Mouse (Mus musculus) heart, embryonic 15.5 days (tissue): ENCODE results near the gene Pemt. TPM values are rescaled to one million over a fixed set of nuclear protein-coding genes. Genes with fewer than 3 reads are reported as not detected.

Experiments
- ATAC-seq: fragments of 200-750 bp; cut with Nextera tagmentation; replicated peaks from 2 replicates; pipeline ENCODE4 v1.8.0; 2017; ENCODE audit warnings: low read depth, moderate TSS enrichment; ENCODE audit not compliant: insufficient number of reproducible peaks, insufficient read depth, low FRiP score
- H3K27ac ChIP-seq: fragments of 300-500 bp; sonication (generic); 2 replicates; pipeline ENCODE4 v1.5.1; 2015; ENCODE audit warnings: mild to moderate bottlenecking, inconsistent platforms
- H3K27me3 ChIP-seq: fragments of 300-500 bp; sonication (generic); 2 replicates; pipeline ENCODE4 v1.6.1; 2015; ENCODE audit warnings: inconsistent platforms
- H3K36me3 ChIP-seq: fragments of 300-500 bp; sonication (generic); 2 replicates; pipeline ENCODE4 v1.6.1; 2015; ENCODE audit warnings: mild to moderate bottlenecking, inconsistent platforms
- H3K4me1 ChIP-seq: fragments of 300-500 bp; sonication (generic); replicated peaks from 2 replicates; pipeline ENCODE4 v1.6.1; 2015; ENCODE audit warnings: inconsistent platforms
- H3K4me2 ChIP-seq: fragments of 300-500 bp; sonication (generic); 2 replicates; pipeline ENCODE4 v1.6.1; 2015; ENCODE audit warnings: inconsistent platforms, mild to moderate bottlenecking, moderate library complexity
- H3K4me3 ChIP-seq: fragments of 300-500 bp; sonication (generic); 2 replicates; pipeline ENCODE4 v1.5.1; 2015; ENCODE audit warnings: mild to moderate bottlenecking, inconsistent platforms
- H3K9ac ChIP-seq: fragments of 300-500 bp; sonication (generic); 2 replicates; pipeline ENCODE4 v1.6.1; 2015; ENCODE audit warnings: mild to moderate bottlenecking, inconsistent platforms
- H3K9me3 ChIP-seq: fragments of 300-500 bp; sonication (generic); replicated peaks from 2 replicates; pipeline ENCODE4 v1.6.1; 2016; ENCODE audit warnings: inconsistent platforms
- WGBS: fragments of 180-500 bp; shearing (Covaris S2); methylation state at CpG from one replicate; pipeline ENCODE4 v1.1.7; 2015; ENCODE audit warnings: mixed read lengths; 5-methylcytosine and 5-hydroxymethylcytosine counted together
- polyA plus RNA-seq: library from polyadenylated mRNA; unstranded; fragments of >200 nt; fragmentation: Nextera tagmentation; extraction: Ambion mirVana; gene quantifications from 2 replicates; pipeline ENCODE4 v1.2.1, GENCODE M21; 2015

Gene Pemt
- polyA plus RNA-seq = 7.3 and 9.0 TPM in 2 replicates

GRCm38 (mm10) chr11:60046058-60046735 lies at the start of gene Pemt:
Gene Pemt, minus strand, starts transcription at chr11:60046489.
- ATAC-seq = peak; percentile 99
- H3K27me3 ChIP-seq = no peaks in the 10 kb centered on the region
- no peaks in the 10 kb centered on the region for H3K9me3 ChIP-seq
- WGBS = under 1% methylated on average over 44 of the region's 44 CpGs
- peak within 1 kb of the TSS; percentile 84 for H3K4me2 ChIP-seq
- peak within 1 kb of the TSS; percentile 68 for H3K4me3 ChIP-seq
- peak within 1 kb of the TSS; percentile 92 for H3K27ac ChIP-seq
- H3K4me1 ChIP-seq = peaks cover 5% of the 10 kb centered on the region; the same call in 1 of the 2 replicates
- no peaks in the 10 kb centered on the region for H3K36me3 ChIP-seq
- H3K9ac ChIP-seq = peak within 1 kb of the TSS; percentile 56

DNA sequence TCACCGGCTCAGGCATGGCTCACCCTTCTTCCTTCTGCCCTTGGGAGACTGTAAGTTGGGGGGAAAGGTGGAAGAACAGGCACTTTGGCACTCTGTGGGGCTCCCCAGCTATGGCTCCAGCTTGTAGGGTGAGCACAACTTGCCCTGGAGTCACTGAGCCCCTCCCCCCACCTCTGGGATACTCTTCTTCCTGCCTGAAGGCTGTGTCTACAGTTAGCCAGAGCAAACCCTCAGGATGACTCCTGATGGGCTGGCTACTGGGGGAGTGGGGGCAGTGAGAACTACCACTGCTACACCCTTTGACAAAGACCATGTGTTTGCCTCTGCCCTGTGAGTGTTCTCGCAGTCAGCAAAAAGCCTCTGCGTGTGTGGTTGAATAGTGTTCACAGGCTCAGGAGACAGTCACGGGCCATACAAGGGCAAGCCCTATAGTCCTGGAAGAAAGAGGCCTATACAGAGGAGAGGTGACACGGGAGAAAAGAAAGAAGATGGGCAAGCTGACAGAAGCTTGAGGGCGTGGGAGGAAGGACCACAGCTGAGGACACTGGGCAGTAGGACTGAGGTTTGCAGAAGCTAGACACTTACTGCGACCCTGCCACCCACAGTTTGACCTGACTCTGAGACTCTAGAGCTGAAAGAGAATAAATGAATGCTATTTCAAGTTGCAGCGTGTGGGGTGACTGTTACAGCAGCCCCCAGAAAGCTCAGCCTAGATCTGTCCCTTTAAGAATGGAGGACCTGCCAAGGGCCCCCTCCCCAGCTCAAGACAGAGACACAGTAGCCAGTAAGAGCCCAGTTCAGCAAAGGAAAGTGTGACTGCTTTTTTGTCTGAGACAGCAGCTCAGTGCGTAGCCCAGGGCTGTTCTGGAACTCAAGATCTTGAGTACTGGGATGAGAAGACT lies 48.9 kb upstream of the Pemt start:
- no peaks in the 10 kb centered on the region for H3K9me3 ChIP-seq
- no peaks in the 10 kb centered on the region for H3K36me3 ChIP-seq
- no peak overlapping the region for H3K4me3 ChIP-seq
- WGBS = 51% methylated on average over 9 of the region's 9 CpGs
- no peak overlapping the region for H3K4me2 ChIP-seq
- no peak overlapping the region for H3K9ac ChIP-seq
- no peak for ATAC-seq
- no peak overlapping the region for H3K27ac ChIP-seq
- H3K27me3 ChIP-seq = no peaks in the 10 kb centered on the region
- peaks cover 46% of the 10 kb centered on the region for H3K4me1 ChIP-seq

DNA sequence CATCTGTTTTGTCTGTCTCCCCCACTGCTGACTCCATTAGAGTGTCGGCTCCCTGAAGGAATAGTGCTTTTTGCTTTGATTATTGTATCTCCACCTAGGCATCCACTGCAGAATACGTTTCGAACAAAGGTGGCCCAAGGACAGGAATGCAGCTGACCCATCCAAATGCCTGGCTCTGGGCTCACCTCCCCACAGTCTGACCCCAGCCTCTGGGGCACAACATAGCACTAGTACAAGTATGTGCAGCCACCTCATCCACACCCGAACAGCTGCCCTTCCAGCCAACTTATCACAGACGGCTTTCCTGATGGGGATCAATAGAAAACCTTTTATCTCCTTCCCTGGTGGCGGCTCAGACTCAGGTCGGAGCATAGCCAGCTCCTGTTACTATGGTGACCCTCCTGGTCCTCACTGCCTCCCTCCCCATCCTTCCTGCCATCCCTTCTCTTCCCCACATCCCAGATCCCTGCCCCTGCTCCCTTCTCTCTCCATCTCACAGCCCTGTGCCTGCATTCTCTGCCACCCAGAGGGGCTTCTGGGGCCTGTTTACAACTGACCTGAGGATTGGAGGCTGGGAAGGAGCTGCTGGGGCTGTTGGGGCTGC lies 47.8 kb upstream of the Pemt start:
- H3K4me2 ChIP-seq = no peak overlapping the region
- no peak; the same call in 1 of the 2 replicates for ATAC-seq
- H3K27ac ChIP-seq = no peak overlapping the region
- no peak overlapping the region for H3K4me3 ChIP-seq
- no peaks in the 10 kb centered on the region for H3K36me3 ChIP-seq
- H3K27me3 ChIP-seq = no peaks in the 10 kb centered on the region
- no peak overlapping the region for H3K9ac ChIP-seq
- H3K4me1 ChIP-seq = peaks cover 44% of the 10 kb centered on the region
- no peaks in the 10 kb centered on the region for H3K9me3 ChIP-seq
- WGBS = 49% methylated on average over 7 of the region's 7 CpGs

GRCm38 (mm10) chr11:60093227-60093626 lies 46.9 kb upstream of the Pemt start:
- Histone ChIP-seq H3K9me3 (no peaks in the 10 kb centered on the region), H3K4me3 (no peak overlapping the region), H3K9ac (no peak overlapping the region), H3K4me1 (peaks cover 44% of the 10 kb centered on the region), H3K27ac (no peak overlapping the region), H3K27me3 (no peaks in the 10 kb centered on the region), H3K36me3 (no peaks in the 10 kb centered on the region), H3K4me2 (no peak overlapping the region)
- ATAC-seq = no peak

GRCm38 (mm10) chr11:60091422-60091761 lies 45.1 kb upstream of the Pemt start:
- H3K27ac ChIP-seq = no peak overlapping the region
- no peak overlapping the region for H3K4me3 ChIP-seq
- H3K27me3 ChIP-seq = no peaks in the 10 kb centered on the region
- H3K4me1 ChIP-seq = peaks cover 44% of the 10 kb centered on the region
- WGBS = 63% methylated on average over 7 of the region's 7 CpGs
- no peaks in the 10 kb centered on the region for H3K9me3 ChIP-seq
- H3K9ac ChIP-seq = no peak overlapping the region
- H3K4me2 ChIP-seq = no peak overlapping the region
- no peak for ATAC-seq
- H3K36me3 ChIP-seq = no peaks in the 10 kb centered on the region

DNA sequence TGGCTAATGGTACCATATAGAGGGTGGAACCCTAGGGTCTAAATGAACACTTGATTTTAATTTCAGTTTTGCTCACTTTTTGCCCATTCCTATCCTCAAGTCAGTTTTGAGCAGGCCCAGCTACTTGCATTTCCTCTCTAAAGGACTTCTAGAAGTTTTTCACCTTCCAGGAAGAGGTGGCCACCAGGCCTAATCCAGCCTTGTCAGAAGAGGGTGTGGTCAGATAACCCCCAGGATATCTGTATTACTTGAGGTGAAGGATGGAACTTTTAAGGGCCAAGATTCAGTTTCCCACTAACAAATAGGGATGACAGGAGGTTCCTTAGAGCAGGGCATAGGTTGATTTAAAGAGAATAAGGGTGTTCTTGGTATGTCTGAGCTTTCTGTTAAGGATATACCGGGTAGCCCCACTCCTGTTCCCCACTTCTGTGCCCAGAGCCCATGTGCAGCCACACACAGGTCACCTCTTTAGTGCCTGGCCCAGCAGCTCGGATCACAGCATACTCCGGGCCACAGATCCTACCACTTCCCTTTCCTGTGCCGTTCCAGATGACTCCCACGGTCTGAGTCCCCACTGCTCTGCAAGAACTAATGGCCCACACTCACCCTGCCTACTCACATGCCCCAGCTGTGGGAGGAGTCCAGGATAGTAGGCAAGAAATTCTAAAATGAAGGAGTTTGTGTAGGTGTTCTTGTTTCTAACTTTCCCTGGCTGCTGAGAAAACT lies 44.6 kb upstream of the Pemt start:
- no peaks in the 10 kb centered on the region for H3K36me3 ChIP-seq
- no peaks in the 10 kb centered on the region for H3K27me3 ChIP-seq
- no peak for ATAC-seq
- WGBS = 55% methylated on average over 5 of the region's 5 CpGs
- no peak overlapping the region for H3K27ac ChIP-seq
- H3K9me3 ChIP-seq = no peaks in the 10 kb centered on the region
- H3K4me3 ChIP-seq = no peak overlapping the region
- peaks cover 41% of the 10 kb centered on the region for H3K4me1 ChIP-seq
- no peak overlapping the region for H3K9ac ChIP-seq
- H3K4me2 ChIP-seq = no peak overlapping the region

DNA sequence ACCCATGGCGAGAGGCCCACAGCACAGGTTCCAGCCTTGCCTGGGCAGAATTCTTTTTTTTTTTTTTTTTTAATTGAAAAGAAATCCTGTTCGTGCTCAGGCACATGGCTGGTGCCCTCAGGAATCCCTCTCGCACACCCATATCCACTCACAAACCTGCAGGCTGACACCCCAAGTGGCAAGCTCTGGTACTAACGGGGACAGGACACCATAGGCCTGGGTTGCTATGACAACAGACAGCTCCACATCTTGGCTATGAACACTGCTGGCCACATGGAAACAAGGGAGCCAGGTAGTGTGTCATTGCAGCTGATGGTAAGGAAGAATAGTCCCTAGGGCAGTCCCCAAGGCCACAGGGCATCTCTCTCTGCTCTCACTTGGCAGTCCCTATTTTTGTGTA lies 42.7 kb upstream of the Pemt start:
- Histone ChIP-seq H3K4me3 (no peak overlapping the region), H3K4me1 (peaks cover 25% of the 10 kb centered on the region), H3K36me3 (no peaks in the 10 kb centered on the region), H3K9ac (no peak overlapping the region), H3K27me3 (no peaks in the 10 kb centered on the region), H3K9me3 (no peaks in the 10 kb centered on the region), H3K4me2 (no peak overlapping the region), H3K27ac (no peak overlapping the region)
- 47% methylated on average over 4 of the region's 4 CpGs for WGBS
- no peak for ATAC-seq

GRCm38 (mm10) chr11:60086676-60087075 lies 40.4 kb upstream of the Pemt start:
- Histone ChIP-seq H3K27me3 (no peaks in the 10 kb centered on the region), H3K9me3 (no peaks in the 10 kb centered on the region), H3K4me2 (no peak overlapping the region), H3K27ac (no peak overlapping the region), H3K9ac (no peak overlapping the region), H3K36me3 (no peaks in the 10 kb centered on the region), H3K4me1 (peaks cover 8% of the 10 kb centered on the region), H3K4me3 (no peak overlapping the region)
- 64% methylated on average over 1 of the region's 1 CpGs for WGBS
- ATAC-seq = no peak

GRCm38 (mm10) chr11:60084589-60084988 lies 38.3 kb upstream of the Pemt start:
- no peaks in the 10 kb centered on the region for H3K4me1 ChIP-seq

GRCm38 (mm10) chr11:60076790-60077189 lies 30.5 kb upstream of the Pemt start:
- WGBS = 17% methylated on average over 4 of the region's 4 CpGs
- Histone ChIP-seq H3K9me3 (no peaks in the 10 kb centered on the region), H3K27me3 (no peaks in the 10 kb centered on the region), H3K4me3 (no peak overlapping the region), H3K27ac (no peak overlapping the region), H3K36me3 (no peaks in the 10 kb centered on the region), H3K4me2 (no peak overlapping the region), H3K9ac (no peak overlapping the region), H3K4me1 (no peaks in the 10 kb centered on the region)
- no peak for ATAC-seq

More at GRCm38 (mm10) chr11:60084589-60084988, 38.3 kb upstream of the Pemt start:
- no peak overlapping the region for H3K27ac ChIP-seq
- H3K4me3 ChIP-seq = no peak overlapping the region
- H3K36me3 ChIP-seq = no peaks in the 10 kb centered on the region
- H3K9ac ChIP-seq = no peak overlapping the region
- no peaks in the 10 kb centered on the region for H3K27me3 ChIP-seq
- H3K9me3 ChIP-seq = no peaks in the 10 kb centered on the region
- no peak overlapping the region for H3K4me2 ChIP-seq
- WGBS = 46% methylated on average over 2 of the region's 2 CpGs
- no peak for ATAC-seq

DNA sequence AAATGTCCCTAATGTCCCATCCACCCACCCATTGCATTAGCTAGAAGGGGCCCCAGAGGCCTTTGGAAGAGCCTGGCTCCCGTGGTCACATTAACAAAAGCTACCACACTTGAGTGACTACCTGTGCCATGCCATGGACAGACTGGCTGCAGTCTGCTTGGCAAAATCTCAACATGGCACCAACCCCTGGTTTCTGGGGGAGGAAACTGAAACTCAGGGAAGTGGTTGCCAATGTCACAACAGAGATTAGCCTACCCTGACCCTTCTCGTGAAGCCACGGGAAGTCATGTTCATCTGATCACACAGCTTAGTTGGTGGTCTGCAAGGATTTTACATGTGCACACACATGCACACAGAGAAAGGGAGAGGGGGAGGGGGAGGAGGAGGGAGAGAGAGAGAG lies 29.9 kb upstream of the Pemt start:
- WGBS = 75% methylated on average over 3 of the region's 3 CpGs
- H3K4me3 ChIP-seq = no peak overlapping the region
- H3K36me3 ChIP-seq = no peaks in the 10 kb centered on the region
- no peak overlapping the region for H3K4me2 ChIP-seq
- H3K9ac ChIP-seq = no peak overlapping the region
- ATAC-seq = no peak
- no peaks in the 10 kb centered on the region for H3K9me3 ChIP-seq
- no peak overlapping the region for H3K27ac ChIP-seq
- H3K4me1 ChIP-seq = no peaks in the 10 kb centered on the region
- H3K27me3 ChIP-seq = no peaks in the 10 kb centered on the region
